Comparison of ENCODE assay signal across 30 mouse cellular contexts in genomic region chr3:69953674-69954329, GRCm38 (mm10). TPM values are rescaled to one million over a fixed set of nuclear protein-coding genes. Genes with fewer than 3 reads are reported as not detected.
A peak's percentile ranks its signal among the peaks of the same experiment; 100 is the strongest.
DNase-seq lines count a peak whose midpoint lies in the region; ATAC-seq and TF ChIP-seq lines count a peak whose summit lies in the region.
"Had no signal": no experiment of that assay in that cellular context is flagged by ENCODE, and none has a peak within 500 bp of the region (broad histone marks: within the 10 kb centered on the region; RNA-seq: fewer than 3 reads in every experiment).

No protein-coding gene starts in this region.

- 58% methylated on average over 6 of the region's 6 CpGs for WGBS in forebrain, embryonic 13.5 days
- WGBS in forebrain, embryonic 10.5 days = 87% methylated on average over 6 of the region's 6 CpGs
- WGBS in hindbrain, postnatal 0 days = 53% methylated on average over 6 of the region's 6 CpGs
- WGBS in hindbrain, embryonic 10.5 days = 81% methylated on average over 6 of the region's 6 CpGs
- WGBS in forebrain, postnatal 0 days = 30% methylated on average over 6 of the region's 6 CpGs

- no peak overlapping the region for H3K27ac ChIP-seq in forebrain, embryonic 13.5 days
- H3K27ac ChIP-seq in forebrain, embryonic 10.5 days = no peak overlapping the region
- no peak overlapping the region for H3K27ac ChIP-seq in hindbrain, postnatal 0 days
- no peak overlapping the region for H3K27ac ChIP-seq in hindbrain, embryonic 10.5 days
- H3K27ac ChIP-seq in forebrain, postnatal 0 days (ENCODE audit: low read depth, low read length) = no peak overlapping the region
- H3K27ac ChIP-seq: embryonic facial prominence, embryonic 12.5 days; limb, embryonic 15.5 days had no signal

- peaks cover 8% of the 10 kb centered on the region for H3K4me1 ChIP-seq in forebrain, embryonic 13.5 days
- 0 out of 2 replicates have a peak, but pooled peaks cover 5% of the 10 kb centered on the region for H3K4me1 ChIP-seq in forebrain, embryonic 10.5 days
- no peaks in the 10 kb centered on the region for H3K4me1 ChIP-seq in hindbrain, postnatal 0 days (ENCODE audit: insufficient read depth, low read length)
- no peaks in the 10 kb centered on the region for H3K4me1 ChIP-seq in hindbrain, embryonic 10.5 days (replicated peaks)
- no peaks in the 10 kb centered on the region for H3K4me1 ChIP-seq in forebrain, postnatal 0 days (ENCODE audit: insufficient read depth)
- H3K4me1 ChIP-seq: embryonic facial prominence, embryonic 12.5 days; limb, embryonic 15.5 days had no signal

- DNase-seq in forebrain, embryonic 10.5 days (ENCODE audit: extremely low spot score, low spot score) = no peak
- DNase-seq in hindbrain, postnatal 0 days (ENCODE audit: low spot score) = peak; percentile 39
- DNase-seq in hindbrain, embryonic 10.5 days (ENCODE audit: low spot score) = no peak
- peak; percentile 42 for DNase-seq in brain, adult 2 months (ENCODE audit: low read depth, low spot score)
- DNase-seq in forebrain, postnatal 0 days = peak; percentile 81
- DNase-seq in thymus, postnatal 14 days = no peak
- DNase-seq: adrenal gland, postnatal 14 days; cerebellum, adult 18-20 months; cerebellum, postnatal 36 days; gastrocnemius, postnatal 14 days; heart, adult 18-20 months; heart, postnatal 36 days; kidney, adult 2 months; kidney, postnatal 10 days; right cerebral cortex, postnatal 4 days; thymus, postnatal 25 days had no signal

- H3K36me3 ChIP-seq in forebrain, embryonic 13.5 days (ENCODE audit: poor library complexity, severe bottlenecking) = no peaks in the 10 kb centered on the region
- H3K36me3 ChIP-seq in forebrain, embryonic 10.5 days (replicated peaks) = no peaks in the 10 kb centered on the region
- H3K36me3 ChIP-seq in hindbrain, postnatal 0 days (ENCODE audit: insufficient read depth, low read length) = no peaks in the 10 kb centered on the region
- H3K36me3 ChIP-seq in hindbrain, embryonic 10.5 days = no peaks in the 10 kb centered on the region
- H3K36me3 ChIP-seq in forebrain, postnatal 0 days (ENCODE audit: insufficient read depth) = no peaks in the 10 kb centered on the region
- H3K36me3 ChIP-seq: embryonic facial prominence, embryonic 12.5 days; G1E; limb, embryonic 15.5 days had no signal

- H3K9me3 ChIP-seq in forebrain, embryonic 13.5 days (replicated peaks) = no peaks in the 10 kb centered on the region
- no peaks in the 10 kb centered on the region for H3K9me3 ChIP-seq in forebrain, embryonic 10.5 days
- no peaks in the 10 kb centered on the region for H3K9me3 ChIP-seq in hindbrain, postnatal 0 days (ENCODE audit: low read length)
- no peaks in the 10 kb centered on the region for H3K9me3 ChIP-seq in hindbrain, embryonic 10.5 days
- no peaks in the 10 kb centered on the region for H3K9me3 ChIP-seq in forebrain, postnatal 0 days (ENCODE audit: low read length)
- H3K9me3 ChIP-seq: embryonic facial prominence, embryonic 12.5 days; limb, embryonic 15.5 days had no signal

- peak; percentile 93 for ATAC-seq in forebrain, embryonic 13.5 days
- peak; percentile 92 for ATAC-seq in hindbrain, postnatal 0 days
- ATAC-seq in forebrain, postnatal 0 days = peak; percentile 95
- ATAC-seq: inflammation-experienced regulatory T-cells, adult 6 months; lung, postnatal 0 days had no signal

- H3K27me3 ChIP-seq in forebrain, embryonic 13.5 days = no peaks in the 10 kb centered on the region
- no peaks in the 10 kb centered on the region for H3K27me3 ChIP-seq in forebrain, embryonic 10.5 days (ENCODE audit: poor library complexity, severe bottlenecking)
- H3K27me3 ChIP-seq in hindbrain, postnatal 0 days (ENCODE audit: insufficient read depth, low read length) = no peaks in the 10 kb centered on the region
- H3K27me3 ChIP-seq in hindbrain, embryonic 10.5 days (ENCODE audit: insufficient read depth, poor library complexity, severe bottlenecking) = no peaks in the 10 kb centered on the region
- H3K27me3 ChIP-seq in forebrain, postnatal 0 days (ENCODE audit: insufficient read depth, low read length) = no peaks in the 10 kb centered on the region
- H3K27me3 ChIP-seq: embryonic facial prominence, embryonic 12.5 days; limb, embryonic 15.5 days had no signal

- no peak overlapping the region for H3K4me3 ChIP-seq in forebrain, embryonic 13.5 days
- no peak overlapping the region for H3K4me3 ChIP-seq in forebrain, embryonic 10.5 days
- no peak overlapping the region for H3K4me3 ChIP-seq in hindbrain, postnatal 0 days (ENCODE audit: low read length)
- no peak overlapping the region for H3K4me3 ChIP-seq in hindbrain, embryonic 10.5 days
- H3K4me3 ChIP-seq in forebrain, postnatal 0 days (ENCODE audit: low read depth, low read length) = no peak overlapping the region
- H3K4me3 ChIP-seq: embryonic facial prominence, embryonic 12.5 days; limb, embryonic 15.5 days; myocyte had no signal

- TF ChIP-seq CTCF in hindbrain, postnatal 0 days (IDR thresholded peaks at IDR 0.05; ENCODE audit: low read depth) = no peak
- no peak for TF ChIP-seq CTCF in forebrain, postnatal 0 days (IDR thresholded peaks at IDR 0.05; ENCODE audit: low read depth)

- H3K9ac ChIP-seq in forebrain, embryonic 13.5 days = no peak overlapping the region
- H3K9ac ChIP-seq in hindbrain, postnatal 0 days (replicated peaks; ENCODE audit: low read length) = no peak overlapping the region
- H3K9ac ChIP-seq in forebrain, postnatal 0 days = no peak overlapping the region
- H3K9ac ChIP-seq: embryonic facial prominence, embryonic 12.5 days; limb, embryonic 15.5 days had no signal

- H3K4me2 ChIP-seq in forebrain, embryonic 13.5 days = no peak overlapping the region
- no peak overlapping the region for H3K4me2 ChIP-seq in hindbrain, postnatal 0 days (ENCODE audit: low read depth, low read length)
- no peak overlapping the region for H3K4me2 ChIP-seq in forebrain, postnatal 0 days (ENCODE audit: low read depth)
- H3K4me2 ChIP-seq: embryonic facial prominence, embryonic 12.5 days; limb, embryonic 15.5 days; midbrain, embryonic 11.5 days had no signal

RNA-seq across cellular contexts. Expression of gene Otol1, which starts 53.6 kb away (rescaled TPM):
- not detected in 2 replicates for polyA plus RNA-seq in forebrain, embryonic 13.5 days (2015; fragmentation: Nextera tagmentation; extraction: Ambion mirVana)
- not detected in 2 replicates for polyA plus RNA-seq in forebrain, embryonic 10.5 days (2016; fragmentation: Nextera tagmentation; extraction: Ambion mirVana)
- not detected in 2 replicates for total RNA-seq in hindbrain, postnatal 0 days (2014; rRNA removed)
- 0.09 TPM in 1 of 2 replicates, not detected in the other for polyA plus RNA-seq in hindbrain, postnatal 0 days (2015; fragmentation: Nextera tagmentation; extraction: Ambion mirVana)
- 0.09 and 1.3 TPM in 2 replicates for polyA plus RNA-seq in hindbrain, embryonic 10.5 days (2016; fragmentation: Nextera tagmentation; extraction: Ambion mirVana)
- not detected in 2 replicates for total RNA-seq in forebrain, postnatal 0 days (2014; rRNA removed)
- polyA plus RNA-seq in forebrain, postnatal 0 days (2015; fragmentation: Nextera tagmentation; extraction: Ambion mirVana) = not detected in 2 replicates
- total RNA-seq: adrenal gland, postnatal 14 days; gastrocnemius, postnatal 14 days; heart, adult 18-20 months; heart, postnatal 36 days; layer of hippocampus, adult 18-20 months; left cerebral cortex, postnatal 25 days had no signal
- polyA plus RNA-seq: G1E; heart, embryonic 14.5 days; inflammation-experienced regulatory T-cells, adult 6 months; kidney, adult 2 months; limb, embryonic 15.5 days; liver, embryonic 16.5 days; lung, postnatal 0 days; midbrain, embryonic 11.5 days; myocyte; neural tube, embryonic 14.5 days; stomach, embryonic 16.5 days had no signal

Comparison
In these comparisons a context has a peak if more than half of its experiments do, and no peak if none do; other contexts are left out.
1. DNase-seq: peak in hindbrain, postnatal 0 days (single experiment), brain, adult 2 months (single experiment) and forebrain, postnatal 0 days (single experiment); none in forebrain, embryonic 10.5 days (single experiment), hindbrain, embryonic 10.5 days (single experiment) and thymus, postnatal 14 days (single experiment).
2. Peak in every context shown above with its lines, with median percentiles within 50 percentile points of each other: ATAC-seq.